Mouse (Mus musculus): ENCODE data around the gene Auts2. TPM values are rescaled to one million over a fixed set of nuclear protein-coding genes. Genes with fewer than 3 reads are reported as not detected.

Gene Auts2
- polyA plus RNA-seq, 1 experiment from 2014 or later: 53.4 TPM

- no peak for DNase-seq (ENCODE audit: low spot score)
- Histone ChIP-seq H3K4me3 (ENCODE audit: low read depth, low read length) (no peak overlapping the region), H3K27ac (replicated peaks; ENCODE audit: low read depth, low read length) (no peak overlapping the region), H3K9me3 (ENCODE audit: control insufficient read depth, low read length) (no peaks in the 10 kb centered on the region), H3K9ac (ENCODE audit: low read length) (no peak overlapping the region), H3K4me2 (ENCODE audit: low read depth, severe bottlenecking) (no peak overlapping the region), H3K4me1 (ENCODE audit: control insufficient read depth, insufficient read depth, low read length) (no peaks in the 10 kb centered on the region), H3K36me3 (ENCODE audit: control insufficient read depth, insufficient read depth, low read length) (no peaks in the 10 kb centered on the region), H3K27me3 (ENCODE audit: control insufficient read depth, insufficient read depth, low read length) (no peaks in the 10 kb centered on the region)
- 85% methylated on average over 3 of the region's 3 CpGs for WGBS
- ATAC-seq (ENCODE audit: insufficient number of reproducible peaks, low FRiP score, low TSS enrichment, low read depth): no peak
Measured at GRCm38 (mm10) chr5:132283741-132284140, 259.4 kb downstream of the Auts2 start.

- 47% methylated on average over 15 of the region's 15 CpGs for WGBS
- no peak overlapping the region for H3K27ac ChIP-seq (replicated peaks; ENCODE audit: low read depth, low read length)
- H3K4me2 ChIP-seq (ENCODE audit: low read depth, severe bottlenecking): no peak overlapping the region
- H3K27me3 ChIP-seq (ENCODE audit: control insufficient read depth, insufficient read depth, low read length): no peaks in the 10 kb centered on the region
- no peak overlapping the region for H3K4me3 ChIP-seq (ENCODE audit: low read depth, low read length)
- H3K9ac ChIP-seq (ENCODE audit: low read length): no peak overlapping the region
- H3K9me3 ChIP-seq (ENCODE audit: control insufficient read depth, low read length): no peaks in the 10 kb centered on the region
- no peak for DNase-seq (ENCODE audit: low spot score)
- ATAC-seq (ENCODE audit: insufficient number of reproducible peaks, low FRiP score, low TSS enrichment, low read depth): no peak
- H3K36me3 ChIP-seq (ENCODE audit: control insufficient read depth, insufficient read depth, low read length): no peaks in the 10 kb centered on the region
- H3K4me1 ChIP-seq (ENCODE audit: control insufficient read depth, insufficient read depth, low read length): peaks cover 8% of the 10 kb centered on the region
Measured at GRCm38 (mm10) chr5:132274098-132274898, 268.8 kb downstream of the Auts2 start.

GRCm38 (mm10) chr5:132272132-132272531 is 271.0 kb downstream of the Auts2 start:
- 85% methylated on average over 4 of the region's 4 CpGs for WGBS
- Histone ChIP-seq H3K36me3 (ENCODE audit: control insufficient read depth, insufficient read depth, low read length) (no peaks in the 10 kb centered on the region), H3K4me3 (ENCODE audit: low read depth, low read length) (no peak overlapping the region), H3K9me3 (ENCODE audit: control insufficient read depth, low read length) (no peaks in the 10 kb centered on the region), H3K27me3 (ENCODE audit: control insufficient read depth, insufficient read depth, low read length) (no peaks in the 10 kb centered on the region), H3K9ac (ENCODE audit: low read length) (no peak overlapping the region), H3K4me1 (ENCODE audit: control insufficient read depth, insufficient read depth, low read length) (peaks cover 8% of the 10 kb centered on the region), H3K27ac (replicated peaks; ENCODE audit: low read depth, low read length) (no peak overlapping the region), H3K4me2 (ENCODE audit: low read depth, severe bottlenecking) (no peak overlapping the region)
- DNase-seq (ENCODE audit: low spot score) (no peak), ATAC-seq (ENCODE audit: insufficient number of reproducible peaks, low FRiP score, low TSS enrichment, low read depth) (no peak)

- ATAC-seq (ENCODE audit: insufficient number of reproducible peaks, low FRiP score, low TSS enrichment, low read depth) (no peak), DNase-seq (ENCODE audit: low spot score) (no peak)
- 89% methylated on average over 1 of the region's 1 CpGs for WGBS
- Histone ChIP-seq H3K36me3 (ENCODE audit: control insufficient read depth, insufficient read depth, low read length) (no peaks in the 10 kb centered on the region), H3K27me3 (ENCODE audit: control insufficient read depth, insufficient read depth, low read length) (no peaks in the 10 kb centered on the region), H3K9ac (ENCODE audit: low read length) (no peak overlapping the region), H3K4me2 (ENCODE audit: low read depth, severe bottlenecking) (no peak overlapping the region), H3K9me3 (ENCODE audit: control insufficient read depth, low read length) (no peaks in the 10 kb centered on the region), H3K4me3 (ENCODE audit: low read depth, low read length) (no peak overlapping the region), H3K27ac (replicated peaks; ENCODE audit: low read depth, low read length) (no peak overlapping the region), H3K4me1 (ENCODE audit: control insufficient read depth, insufficient read depth, low read length) (peaks cover 8% of the 10 kb centered on the region)
Measured at GRCm38 (mm10) chr5:132270896-132271295, 272.2 kb downstream of the Auts2 start.

GRCm38 (mm10) chr5:132270074-132270473 is 273.1 kb downstream of the Auts2 start:
- Histone ChIP-seq H3K4me3 (ENCODE audit: low read depth, low read length) (no peak overlapping the region), H3K27ac (replicated peaks; ENCODE audit: low read depth, low read length) (no peak overlapping the region), H3K4me2 (ENCODE audit: low read depth, severe bottlenecking) (no peak overlapping the region), H3K27me3 (ENCODE audit: control insufficient read depth, insufficient read depth, low read length) (no peaks in the 10 kb centered on the region), H3K9ac (ENCODE audit: low read length) (no peak overlapping the region), H3K4me1 (ENCODE audit: control insufficient read depth, insufficient read depth, low read length) (peaks cover 10% of the 10 kb centered on the region), H3K36me3 (ENCODE audit: control insufficient read depth, insufficient read depth, low read length) (no peaks in the 10 kb centered on the region), H3K9me3 (ENCODE audit: control insufficient read depth, low read length) (no peaks in the 10 kb centered on the region)
- DNase-seq (ENCODE audit: low spot score) (no peak), ATAC-seq (ENCODE audit: insufficient number of reproducible peaks, low FRiP score, low TSS enrichment, low read depth) (no peak)
- 90% methylated on average over 3 of the region's 3 CpGs for WGBS

GRCm38 (mm10) chr5:132268351-132268967 is 274.7 kb downstream of the Auts2 start:
- no peak overlapping the region for H3K4me2 ChIP-seq (ENCODE audit: low read depth, severe bottlenecking)
- 0 out of 2 replicates have a peak, but pooled peaks cover 2% of the 10 kb centered on the region for H3K4me1 ChIP-seq (ENCODE audit: control insufficient read depth, insufficient read depth, low read length)
- no peaks in the 10 kb centered on the region for H3K36me3 ChIP-seq (ENCODE audit: control insufficient read depth, insufficient read depth, low read length)
- ATAC-seq (ENCODE audit: insufficient number of reproducible peaks, low FRiP score, low TSS enrichment, low read depth) (no peak), DNase-seq (ENCODE audit: low spot score) (no peak)
- H3K27ac ChIP-seq (replicated peaks; ENCODE audit: low read depth, low read length): no peak overlapping the region
- no peak overlapping the region for H3K4me3 ChIP-seq (ENCODE audit: low read depth, low read length)
- H3K9me3 ChIP-seq (ENCODE audit: control insufficient read depth, low read length): no peaks in the 10 kb centered on the region
- no peak overlapping the region for H3K9ac ChIP-seq (ENCODE audit: low read length)
- WGBS: 77% methylated on average over 6 of the region's 6 CpGs
- H3K27me3 ChIP-seq (ENCODE audit: control insufficient read depth, insufficient read depth, low read length): no peaks in the 10 kb centered on the region

GRCm38 (mm10) chr5:132265015-132265414 is 278.1 kb downstream of the Auts2 start:
- no peaks in the 10 kb centered on the region for H3K27me3 ChIP-seq (ENCODE audit: control insufficient read depth, insufficient read depth, low read length)
- no peak overlapping the region for H3K4me3 ChIP-seq (ENCODE audit: low read depth, low read length)
- no peak for ATAC-seq (ENCODE audit: insufficient number of reproducible peaks, low FRiP score, low TSS enrichment, low read depth)
- no peak overlapping the region for H3K9ac ChIP-seq (ENCODE audit: low read length)
- H3K9me3 ChIP-seq (ENCODE audit: control insufficient read depth, low read length): no peaks in the 10 kb centered on the region
- no peak overlapping the region for H3K27ac ChIP-seq (replicated peaks; ENCODE audit: low read depth, low read length)
- H3K36me3 ChIP-seq (ENCODE audit: control insufficient read depth, insufficient read depth, low read length): no peaks in the 10 kb centered on the region
- DNase-seq (ENCODE audit: low spot score): no peak
- WGBS: 57% methylated on average over 1 of the region's 1 CpGs
- H3K4me2 ChIP-seq (ENCODE audit: low read depth, severe bottlenecking): no peak overlapping the region
- 0 out of 2 replicates have a peak, but pooled peaks cover 2% of the 10 kb centered on the region for H3K4me1 ChIP-seq (ENCODE audit: control insufficient read depth, insufficient read depth, low read length)

GRCm38 (mm10) chr5:132261750-132262149 is 281.4 kb downstream of the Auts2 start:
- 91% methylated on average over 1 of the region's 1 CpGs for WGBS
- ATAC-seq (ENCODE audit: insufficient number of reproducible peaks, low FRiP score, low TSS enrichment, low read depth) (no peak), DNase-seq (ENCODE audit: low spot score) (no peak)
- H3K4me2 ChIP-seq (ENCODE audit: low read depth, severe bottlenecking): no peak overlapping the region
- H3K4me1 ChIP-seq (ENCODE audit: control insufficient read depth, insufficient read depth, low read length): 0 out of 2 replicates have a peak, but pooled peaks cover 2% of the 10 kb centered on the region
- H3K4me3 ChIP-seq (ENCODE audit: low read depth, low read length): no peak overlapping the region
- H3K36me3 ChIP-seq (ENCODE audit: control insufficient read depth, insufficient read depth, low read length): no peaks in the 10 kb centered on the region
- H3K27me3 ChIP-seq (ENCODE audit: control insufficient read depth, insufficient read depth, low read length): no peaks in the 10 kb centered on the region
- no peaks in the 10 kb centered on the region for H3K9me3 ChIP-seq (ENCODE audit: control insufficient read depth, low read length)
- H3K27ac ChIP-seq (replicated peaks; ENCODE audit: low read depth, low read length): no peak overlapping the region
- no peak overlapping the region for H3K9ac ChIP-seq (ENCODE audit: low read length)

All from limb, embryonic 11.5 days (tissue).